Mouse (Mus musculus): ENCODE data around the gene Gcfc2. TPM values are rescaled to one million over a fixed set of nuclear protein-coding genes. Genes with fewer than 3 reads are reported as not detected.
A peak's percentile ranks its signal among the peaks of the same experiment; 100 is the strongest.

Gene Gcfc2
- polyA plus RNA-seq, 1 experiment from 2014 or later, result 2.1 TPM

DNA sequence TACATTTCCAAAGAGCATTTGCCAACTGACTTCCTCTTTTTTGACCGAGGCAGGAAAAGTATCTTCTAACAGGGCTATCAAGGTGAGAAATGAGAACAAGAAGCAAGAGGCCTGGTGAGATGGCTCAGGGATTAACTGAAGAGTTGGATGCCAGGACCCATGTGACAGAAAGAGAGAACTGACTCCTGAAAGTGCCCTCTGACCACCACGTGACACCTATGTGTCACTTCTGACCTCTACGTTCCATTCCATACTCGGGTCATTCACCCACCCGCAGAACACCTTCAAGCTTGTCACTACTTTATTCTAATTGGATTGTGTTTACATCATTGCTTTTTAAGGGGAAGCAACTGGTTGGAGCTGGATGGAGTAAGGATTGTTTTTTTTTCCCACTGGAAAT lies 63.1 kb downstream of the Gcfc2 start:
- Histone ChIP-seq H3K4me1 (replicated peaks; ENCODE audit: control insufficient read depth, insufficient read depth, low read length) (no peaks in the 10 kb centered on the region), H3K36me3 (ENCODE audit: control insufficient read depth, insufficient read depth) (no peaks in the 10 kb centered on the region), H3K4me2 (replicated peaks; ENCODE audit: low read depth) (no peak overlapping the region), H3K9ac (ENCODE audit: low read depth, low read length) (no peak overlapping the region), H3K27me3 (replicated peaks; ENCODE audit: control insufficient read depth, insufficient read depth, low read length) (no peaks in the 10 kb centered on the region), H3K9me3 (ENCODE audit: control insufficient read depth) (no peaks in the 10 kb centered on the region), H3K27ac (ENCODE audit: low read depth, low read length) (no peak overlapping the region), H3K4me3 (ENCODE audit: low read depth, low read length) (no peak overlapping the region)
- ATAC-seq, result peak; percentile 19; the same call in 1 of the 2 replicates
- WGBS, result 39% methylated on average over 5 of the region's 5 CpGs
- TF ChIP-seq CTCF (IDR thresholded peaks at IDR 0.05; ENCODE audit: low read depth), result no peak

DNA sequence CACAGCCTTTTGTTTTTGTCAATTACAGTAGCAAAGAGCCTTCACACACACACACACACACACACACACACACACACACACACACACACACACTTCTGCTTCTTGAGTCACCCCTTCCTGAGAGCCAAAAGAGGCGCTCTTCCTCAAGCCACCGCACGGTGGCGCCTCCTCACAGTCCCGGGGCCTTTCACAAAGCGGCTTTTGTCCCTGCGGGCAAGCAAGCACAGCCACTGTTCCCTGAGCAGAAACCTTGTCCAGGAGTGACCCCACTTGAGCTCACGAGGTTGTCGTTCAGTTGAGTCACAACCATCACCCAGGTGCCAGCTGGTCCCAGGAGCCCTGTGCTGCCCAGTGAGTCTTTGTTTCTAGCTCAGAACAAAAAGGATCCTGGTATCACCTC lies 63.5 kb downstream of the Gcfc2 start:
- WGBS, result under 1% methylated on average over 9 of the region's 9 CpGs
- Histone ChIP-seq H3K27ac (ENCODE audit: low read depth, low read length) (no peak overlapping the region), H3K9ac (ENCODE audit: low read depth, low read length) (no peak overlapping the region), H3K27me3 (replicated peaks; ENCODE audit: control insufficient read depth, insufficient read depth, low read length) (no peaks in the 10 kb centered on the region), H3K9me3 (ENCODE audit: control insufficient read depth) (no peaks in the 10 kb centered on the region), H3K36me3 (ENCODE audit: control insufficient read depth, insufficient read depth) (no peaks in the 10 kb centered on the region), H3K4me3 (ENCODE audit: low read depth, low read length) (no peak overlapping the region), H3K4me1 (replicated peaks; ENCODE audit: control insufficient read depth, insufficient read depth, low read length) (no peaks in the 10 kb centered on the region), H3K4me2 (replicated peaks; ENCODE audit: low read depth) (no peak overlapping the region)
- TF ChIP-seq CTCF (IDR thresholded peaks at IDR 0.05; ENCODE audit: low read depth), result peak; percentile 98
- peak; percentile 81 for ATAC-seq

DNA sequence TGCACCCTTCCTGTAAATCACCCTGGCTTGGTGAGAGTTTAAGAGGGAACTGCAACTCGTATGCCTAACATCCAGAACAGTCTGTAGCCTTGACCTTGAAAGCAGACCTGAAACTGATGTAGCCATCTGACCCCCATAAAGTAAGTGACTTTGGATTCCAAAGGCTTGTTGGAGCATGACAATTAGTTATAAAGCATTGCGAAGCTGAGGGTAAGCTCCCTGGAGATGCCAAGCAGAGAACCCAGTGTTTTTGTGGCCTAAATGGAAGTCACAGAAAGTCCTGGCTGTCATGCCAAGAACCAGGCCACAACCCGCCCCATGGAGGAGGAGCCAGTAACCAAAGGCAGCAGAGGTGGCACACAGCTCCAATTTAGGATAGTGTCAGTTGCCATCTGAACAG lies 64.1 kb downstream of the Gcfc2 start:
- TF ChIP-seq CTCF (IDR thresholded peaks at IDR 0.05; ENCODE audit: low read depth), result no peak
- ATAC-seq, result no peak
- no peaks in the 10 kb centered on the region for H3K9me3 ChIP-seq (ENCODE audit: control insufficient read depth)
- no peak overlapping the region for H3K9ac ChIP-seq (ENCODE audit: low read depth, low read length)
- H3K4me2 ChIP-seq (replicated peaks; ENCODE audit: low read depth), result no peak overlapping the region
- H3K4me3 ChIP-seq (ENCODE audit: low read depth, low read length), result no peak overlapping the region
- H3K36me3 ChIP-seq (ENCODE audit: control insufficient read depth, insufficient read depth), result no peaks in the 10 kb centered on the region
- 87% methylated on average over 3 of the region's 3 CpGs for WGBS
- H3K4me1 ChIP-seq (replicated peaks; ENCODE audit: control insufficient read depth, insufficient read depth, low read length), result no peaks in the 10 kb centered on the region
- H3K27me3 ChIP-seq (replicated peaks; ENCODE audit: control insufficient read depth, insufficient read depth, low read length), result no peaks in the 10 kb centered on the region
- H3K27ac ChIP-seq (ENCODE audit: low read depth, low read length), result no peak overlapping the region

DNA sequence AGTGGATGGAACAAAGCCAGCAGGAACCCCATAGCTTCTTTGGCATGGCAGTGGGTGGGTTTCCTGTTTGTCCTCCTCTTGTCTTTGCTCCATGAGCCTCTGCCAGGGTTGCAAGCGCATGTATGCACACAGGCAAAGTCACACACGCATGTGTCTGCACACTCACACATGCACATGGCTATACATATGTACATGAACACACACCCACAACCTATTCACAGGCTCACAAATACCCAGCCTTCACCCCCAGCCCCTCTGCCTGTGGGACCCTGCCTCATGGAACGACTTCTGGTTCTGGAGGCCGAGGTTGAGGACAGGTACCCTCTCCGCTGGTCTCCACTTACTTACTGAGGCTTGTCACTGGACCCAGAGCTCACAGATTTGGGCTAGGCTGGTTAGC lies 64.9 kb downstream of the Gcfc2 start:
- Histone ChIP-seq H3K36me3 (ENCODE audit: control insufficient read depth, insufficient read depth) (no peaks in the 10 kb centered on the region), H3K9me3 (ENCODE audit: control insufficient read depth) (no peaks in the 10 kb centered on the region), H3K4me2 (replicated peaks; ENCODE audit: low read depth) (no peak overlapping the region), H3K27me3 (replicated peaks; ENCODE audit: control insufficient read depth, insufficient read depth, low read length) (no peaks in the 10 kb centered on the region), H3K4me3 (ENCODE audit: low read depth, low read length) (no peak overlapping the region), H3K4me1 (replicated peaks; ENCODE audit: control insufficient read depth, insufficient read depth, low read length) (no peaks in the 10 kb centered on the region), H3K9ac (ENCODE audit: low read depth, low read length) (no peak overlapping the region), H3K27ac (ENCODE audit: low read depth, low read length) (no peak overlapping the region)
- no peak for ATAC-seq
- TF ChIP-seq CTCF (IDR thresholded peaks at IDR 0.05; ENCODE audit: low read depth), result no peak
- WGBS, result 96% methylated on average over 5 of the region's 5 CpGs

DNA sequence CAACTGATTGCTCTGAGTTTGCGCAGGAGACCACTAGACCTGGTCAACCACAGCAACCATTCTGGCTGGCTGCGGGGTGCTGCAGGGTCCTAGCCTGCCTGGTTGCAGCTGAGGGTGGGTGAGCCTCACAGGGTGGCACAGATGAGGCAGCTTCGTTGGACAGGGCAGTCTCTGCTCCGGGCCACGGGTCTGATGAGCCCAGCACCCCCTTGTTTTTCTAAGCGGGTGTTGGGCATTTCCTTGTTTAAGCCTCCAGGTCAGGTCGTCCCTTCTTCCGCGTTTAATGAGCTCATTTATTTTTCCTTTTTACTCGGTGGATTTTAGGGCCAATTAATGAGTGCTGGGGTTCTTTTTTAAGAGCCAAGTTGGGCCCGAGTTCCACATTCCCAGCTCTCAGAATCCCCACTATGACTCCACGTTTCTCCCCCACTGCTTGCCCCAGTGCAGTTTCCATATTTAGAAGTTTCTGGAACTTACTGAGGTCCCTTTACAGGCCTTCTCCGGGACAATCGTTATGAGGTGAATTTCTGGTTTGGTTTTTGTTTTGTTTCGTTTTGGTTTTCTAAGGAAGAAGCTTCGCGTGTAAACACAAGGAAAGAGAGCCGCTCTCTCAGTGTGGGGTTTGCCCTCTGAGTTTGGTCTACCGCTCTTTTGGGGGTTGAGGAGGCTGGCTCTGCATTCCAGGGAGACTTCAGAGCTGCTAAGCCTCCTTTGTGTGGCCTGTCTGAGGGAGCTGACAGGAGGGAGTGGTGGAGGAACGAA lies 66.8 kb downstream of the Gcfc2 start:
- Histone ChIP-seq H3K27ac (ENCODE audit: low read depth, low read length) (no peak overlapping the region), H3K9ac (ENCODE audit: low read depth, low read length) (no peak overlapping the region), H3K4me1 (replicated peaks; ENCODE audit: control insufficient read depth, insufficient read depth, low read length) (no peaks in the 10 kb centered on the region), H3K4me3 (ENCODE audit: low read depth, low read length) (no peak overlapping the region), H3K4me2 (replicated peaks; ENCODE audit: low read depth) (no peak overlapping the region), H3K36me3 (ENCODE audit: control insufficient read depth, insufficient read depth) (no peaks in the 10 kb centered on the region), H3K9me3 (ENCODE audit: control insufficient read depth) (no peaks in the 10 kb centered on the region), H3K27me3 (replicated peaks; ENCODE audit: control insufficient read depth, insufficient read depth, low read length) (no peaks in the 10 kb centered on the region)
- TF ChIP-seq CTCF (IDR thresholded peaks at IDR 0.05; ENCODE audit: low read depth), result no peak
- ATAC-seq, result no peak
- 50% methylated on average over 20 of the region's 20 CpGs for WGBS

MicroRNA genes within 50 kb of the gene (microRNA counts, 519-probe panel; counts per million panel counts)
- microRNA mmu-miR-468, result 1,578 counts per million, percentile 7 among the panel's probes with 10 or more counts

Small RNAs within 50 kb of the gene (microRNA-seq; reads per million reads assigned to microRNA genes)
- gene Mir468, result not detected
- not detected for gene Mir7232

Other genes starting within 250 kb of the Gcfc2 start
- 18.1 and 22.2 TPM in 2 replicates for gene Mrpl19, start 42.3 kb downstream of the Gcfc2 start, polyA plus RNA-seq (2015; fragmentation: Nextera tagmentation; extraction: Ambion mirVana)
- gene Eva1a, start 117.4 kb downstream of the Gcfc2 start, polyA plus RNA-seq (2015; fragmentation: Nextera tagmentation; extraction: Ambion mirVana), result 18.7 and 20.8 TPM in 2 replicates

Data from intestine, postnatal 0 days (tissue).